Mouse (Mus musculus): ENCODE data around the gene Psmd14. TPM values are rescaled to one million over a fixed set of nuclear protein-coding genes. Genes with fewer than 3 reads are reported as not detected.

Psmd14 gene
- polyA plus RNA-seq, 1 experiment from 2014 or later, result 200 TPM

- no peaks in the 10 kb centered on the region for H3K27me3 ChIP-seq
- no peak; the same call in 1 of the 2 replicates for ATAC-seq (ENCODE audit: insufficient number of reproducible peaks, insufficient read depth, low FRiP score, low TSS enrichment, low read depth)
- WGBS, result 77% methylated on average over 6 of the region's 6 CpGs
- no peak overlapping the region for H3K27ac ChIP-seq
- 0 out of 2 replicates have a peak, but pooled peaks cover 5% of the 10 kb centered on the region for H3K36me3 ChIP-seq
- no peak overlapping the region for H3K4me2 ChIP-seq
- H3K9me3 ChIP-seq, result no peaks in the 10 kb centered on the region
- H3K4me1 ChIP-seq, result no peaks in the 10 kb centered on the region
- H3K4me3 ChIP-seq, result no peak overlapping the region
- no peak overlapping the region for H3K9ac ChIP-seq
Observed at GRCm38 (mm10) chr2:61764470-61765105, 53.1 kb downstream of the Psmd14 start.

- H3K27me3 ChIP-seq, result no peaks in the 10 kb centered on the region
- no peak for ATAC-seq (ENCODE audit: insufficient number of reproducible peaks, insufficient read depth, low FRiP score, low TSS enrichment, low read depth)
- no peak overlapping the region for H3K27ac ChIP-seq
- H3K4me2 ChIP-seq, result no peak overlapping the region
- 83% methylated on average over 4 of the region's 4 CpGs for WGBS
- no peak overlapping the region for H3K4me3 ChIP-seq
- no peaks in the 10 kb centered on the region for H3K9me3 ChIP-seq
- H3K4me1 ChIP-seq, result no peaks in the 10 kb centered on the region
- H3K9ac ChIP-seq, result no peak overlapping the region
- 0 out of 2 replicates have a peak, but pooled peaks cover 5% of the 10 kb centered on the region for H3K36me3 ChIP-seq
Observed at GRCm38 (mm10) chr2:61765526-61765925, 54.0 kb downstream of the Psmd14 start.

- H3K4me1 ChIP-seq, result no peaks in the 10 kb centered on the region
- H3K4me3 ChIP-seq, result no peak overlapping the region
- no peak overlapping the region for H3K4me2 ChIP-seq
- H3K9ac ChIP-seq, result no peak overlapping the region
- H3K27ac ChIP-seq, result no peak overlapping the region
- H3K27me3 ChIP-seq, result no peaks in the 10 kb centered on the region
- no peak for ATAC-seq (ENCODE audit: insufficient number of reproducible peaks, insufficient read depth, low FRiP score, low TSS enrichment, low read depth)
- H3K36me3 ChIP-seq, result peaks cover 14% of the 10 kb centered on the region
- H3K9me3 ChIP-seq, result no peaks in the 10 kb centered on the region
Observed at GRCm38 (mm10) chr2:61780794-61781193, 69.3 kb downstream of the Psmd14 start.

GRCm38 (mm10) chr2:61794960-61795359 is 83.5 kb downstream of the Psmd14 start:
- 78% methylated on average over 5 of the region's 5 CpGs for WGBS
- H3K27ac ChIP-seq, result no peak overlapping the region
- no peak overlapping the region for H3K4me3 ChIP-seq
- H3K9ac ChIP-seq, result no peak overlapping the region
- no peaks in the 10 kb centered on the region for H3K36me3 ChIP-seq
- no peaks in the 10 kb centered on the region for H3K27me3 ChIP-seq
- no peak overlapping the region for H3K4me2 ChIP-seq
- no peaks in the 10 kb centered on the region for H3K4me1 ChIP-seq
- no peak for ATAC-seq (ENCODE audit: insufficient number of reproducible peaks, insufficient read depth, low FRiP score, low TSS enrichment, low read depth)
- no peaks in the 10 kb centered on the region for H3K9me3 ChIP-seq

- peaks cover 16% of the 10 kb centered on the region for H3K27me3 ChIP-seq
- 98% methylated on average over 1 of the region's 1 CpGs for WGBS
- no peak overlapping the region for H3K27ac ChIP-seq
- no peak overlapping the region for H3K4me2 ChIP-seq
- H3K4me1 ChIP-seq, result peaks cover 6% of the 10 kb centered on the region
- H3K9me3 ChIP-seq, result no peaks in the 10 kb centered on the region
- no peaks in the 10 kb centered on the region for H3K36me3 ChIP-seq
- H3K9ac ChIP-seq, result no peak overlapping the region
- H3K4me3 ChIP-seq, result no peak overlapping the region
- no peak for ATAC-seq (ENCODE audit: insufficient number of reproducible peaks, insufficient read depth, low FRiP score, low TSS enrichment, low read depth)
Observed at GRCm38 (mm10) chr2:61798048-61798447, 86.6 kb downstream of the Psmd14 start.

- Histone ChIP-seq H3K4me1 (peaks cover 29% of the 10 kb centered on the region), H3K4me3 (no peak within 1 kb of the TSS), H3K27ac (no peak within 1 kb of the TSS), H3K4me2 (0 out of 2 replicates have a peak within 1 kb of the TSS, but pooled peaks have one; percentile 14), H3K9me3 (no peaks in the 10 kb centered on the region), H3K27me3 (peaks cover 62% of the 10 kb centered on the region), H3K36me3 (no peaks in the 10 kb centered on the region), H3K9ac (no peak within 1 kb of the TSS)
- 3% methylated on average over 11 of the region's 11 CpGs for WGBS
- ATAC-seq (ENCODE audit: insufficient number of reproducible peaks, insufficient read depth, low FRiP score, low TSS enrichment, low read depth), result 0 out of 2 replicates have a peak, but pooled peaks have one; percentile 53
Observed at GRCm38 (mm10) chr2:61802656-61803251, 91.3 kb downstream of the Psmd14 start, which contains the start of gene Tbr1. Tbr1 (plus strand) TSS chr2:61802930.

GRCm38 (mm10) chr2:61803443-61804367 is 92.2 kb downstream of the Psmd14 start:
- H3K9ac ChIP-seq, result no peak overlapping the region
- no peaks in the 10 kb centered on the region for H3K9me3 ChIP-seq
- 0 out of 2 replicates have a peak overlapping the region, but pooled peaks have one; percentile 14 for H3K4me2 ChIP-seq
- no peak overlapping the region for H3K27ac ChIP-seq
- no peaks in the 10 kb centered on the region for H3K36me3 ChIP-seq
- no peak for ATAC-seq (ENCODE audit: insufficient number of reproducible peaks, insufficient read depth, low FRiP score, low TSS enrichment, low read depth)
- WGBS, result 2% methylated on average over 29 of the region's 29 CpGs
- peaks cover 29% of the 10 kb centered on the region for H3K4me1 ChIP-seq
- H3K27me3 ChIP-seq, result peaks cover 69% of the 10 kb centered on the region
- no peak overlapping the region for H3K4me3 ChIP-seq

GRCm38 (mm10) chr2:61804382-61804840 is 92.9 kb downstream of the Psmd14 start:
- H3K27me3 ChIP-seq, result peaks cover 76% of the 10 kb centered on the region
- 3% methylated on average over 10 of the region's 10 CpGs for WGBS
- no peak overlapping the region for H3K4me3 ChIP-seq
- no peak for ATAC-seq (ENCODE audit: insufficient number of reproducible peaks, insufficient read depth, low FRiP score, low TSS enrichment, low read depth)
- H3K27ac ChIP-seq, result no peak overlapping the region
- H3K9me3 ChIP-seq, result no peaks in the 10 kb centered on the region
- H3K36me3 ChIP-seq, result no peaks in the 10 kb centered on the region
- H3K4me1 ChIP-seq, result peaks cover 29% of the 10 kb centered on the region
- peak overlapping the region; percentile 42; the same call in 1 of the 2 replicates for H3K4me2 ChIP-seq
- H3K9ac ChIP-seq, result no peak overlapping the region

- 0 out of 2 replicates have a peak, but pooled peaks have one; percentile 39 for ATAC-seq (ENCODE audit: insufficient number of reproducible peaks, insufficient read depth, low FRiP score, low TSS enrichment, low read depth)
Observed at GRCm38 (mm10) chr2:61804841-61805540, 93.5 kb downstream of the Psmd14 start.

GRCm38 (mm10) chr2:61805541-61806345 is 94.2 kb downstream of the Psmd14 start:
- WGBS, result under 1% methylated on average over 39 of the region's 39 CpGs
- H3K27ac ChIP-seq, result no peak overlapping the region
- peaks cover 90% of the 10 kb centered on the region for H3K27me3 ChIP-seq
- peak overlapping the region; percentile 22 for H3K4me3 ChIP-seq
- no peak for ATAC-seq (ENCODE audit: insufficient number of reproducible peaks, insufficient read depth, low FRiP score, low TSS enrichment, low read depth)
- H3K36me3 ChIP-seq, result no peaks in the 10 kb centered on the region
- H3K4me1 ChIP-seq, result peaks cover 29% of the 10 kb centered on the region
- H3K4me2 ChIP-seq, result peak overlapping the region; percentile 42
- H3K9me3 ChIP-seq, result no peaks in the 10 kb centered on the region
- no peak overlapping the region for H3K9ac ChIP-seq

More at GRCm38 (mm10) chr2:61804841-61805540, 93.5 kb downstream of the Psmd14 start:
- Histone ChIP-seq H3K4me3 (peak overlapping the region; percentile 22), H3K9me3 (no peaks in the 10 kb centered on the region), H3K4me2 (peak overlapping the region; percentile 42), H3K27ac (no peak overlapping the region), H3K27me3 (peaks cover 82% of the 10 kb centered on the region), H3K9ac (no peak overlapping the region), H3K36me3 (no peaks in the 10 kb centered on the region), H3K4me1 (peaks cover 29% of the 10 kb centered on the region)
- WGBS, result under 1% methylated on average over 39 of the region's 39 CpGs

All from embryonic facial prominence, embryonic 13.5 days (tissue).